Mouse (Mus musculus) kidney, postnatal 0 days (tissue): Measurements from ENCODE around the gene Rapgef2. TPM values are rescaled to one million over a fixed set of nuclear protein-coding genes. Genes with fewer than 3 reads are reported as not detected.
"Not testable (repeated sequence)": the region's sequence is repeated elsewhere in the genome, so short reads cannot be mapped to it uniquely, and the experiment has no call there.

Experiments used
- ATAC-seq: fragments of 200-750 bp; cut with Nextera tagmentation; replicated peaks from 2 replicates; pipeline ENCODE4 v1.8.0; 2017; ENCODE audit warnings: low read depth, moderate number of reproducible peaks, moderate TSS enrichment, moderate library complexity; ENCODE audit not compliant: low FRiP score
- DNase-seq: peaks from one replicate; pipeline ENCODE4 v3.0.0-alpha.2; 2016; ENCODE audit warnings: low spot score
- H3K27ac ChIP-seq: fragments of 300-500 bp; sonication (generic); 2 replicates; pipeline ENCODE4 v1.5.1; 2014; ENCODE audit warnings: mild to moderate bottlenecking
- H3K27me3 ChIP-seq: fragments of 300-500 bp; sonication (generic); 2 replicates; pipeline ENCODE4 v1.6.1; 2014; ENCODE audit warnings: low read length, mixed read lengths; ENCODE audit not compliant: insufficient read depth
- H3K36me3 ChIP-seq: fragments of 300-500 bp; sonication (generic); 2 replicates; pipeline ENCODE4 v1.6.1; 2014; ENCODE audit warnings: low read length, mixed read lengths; ENCODE audit not compliant: insufficient read depth
- H3K4me1 ChIP-seq: fragments of 300-500 bp; sonication (generic); replicated peaks from 2 replicates; pipeline ENCODE4 v1.6.1; 2014; ENCODE audit warnings: antibody characterized with exemption, low read length, mixed read lengths; ENCODE audit not compliant: insufficient read depth
- H3K4me2 ChIP-seq: fragments of 300-500 bp; sonication (generic); 2 replicates; pipeline ENCODE4 v1.6.1; 2014; ENCODE audit warnings: mild to moderate bottlenecking, low read length, moderate library complexity, mixed read lengths
- H3K4me3 ChIP-seq: fragments of 300-500 bp; sonication (generic); replicated peaks from 2 replicates; pipeline ENCODE4 v1.5.1; 2014; ENCODE audit warnings: low read depth, low read length
- H3K9ac ChIP-seq: fragments of 300-500 bp; sonication (generic); 2 replicates; pipeline ENCODE4 v1.6.1; 2014; ENCODE audit warnings: low read depth, low read length
- H3K9me3 ChIP-seq: fragments of 300-500 bp; sonication (generic); replicated peaks from 2 replicates; pipeline ENCODE4 v1.6.1; 2016; ENCODE audit warnings: low read length, inconsistent platforms, mixed read lengths
- CTCF ChIP-seq: IDR thresholded peaks from 2 replicates; pipeline ENCODE4 v1.5.1; 2016; ENCODE audit warnings: antibody characterized with exemption, low read depth, mild to moderate bottlenecking, moderate library complexity
- WGBS: fragments of 180-500 bp; shearing (Covaris S2); extraction: QIAGEN DNeasy Blood & Tissue Kit; methylation state at CpG from one replicate; pipeline ENCODE4 v1.1.7; 2014; 5-methylcytosine and 5-hydroxymethylcytosine counted together
- polyA plus RNA-seq: library from polyadenylated mRNA; unstranded; fragments of >200 nt; fragmentation: Nextera tagmentation; extraction: Ambion mirVana; gene quantifications from 2 replicates; pipeline ENCODE4 v1.2.1, GENCODE M21; 2015

Rapgef2 gene
- polyA plus RNA-seq, 1 experiment from 2014 or later: 4.4 TPM

GRCm38 (mm10) chr3:79061426-79061825 is 224.9 kb downstream of the Rapgef2 start:
- Histone ChIP-seq H3K9ac (no peak overlapping the region), H3K4me2 (no peak overlapping the region), H3K9me3 (no peaks in the 10 kb centered on the region), H3K27ac (no peak overlapping the region), H3K4me1 (no peaks in the 10 kb centered on the region), H3K4me3 (no peak overlapping the region), H3K36me3 (peaks cover 16% of the 10 kb centered on the region; the same call in 1 of the 2 replicates), H3K27me3 (no peaks in the 10 kb centered on the region)
- no peak for TF ChIP-seq CTCF
- no peak for DNase-seq
- 87% methylated on average over 6 of the region's 6 CpGs for WGBS
- ATAC-seq: no peak

GRCm38 (mm10) chr3:79058491-79058890 is 227.8 kb downstream of the Rapgef2 start:
- not testable (repeated sequence) for H3K4me2 ChIP-seq, DNase-seq, H3K9ac ChIP-seq, H3K36me3 ChIP-seq, ATAC-seq, H3K27ac ChIP-seq, H3K4me3 ChIP-seq, H3K27me3 ChIP-seq, H3K9me3 ChIP-seq, H3K4me1 ChIP-seq
- WGBS: 87% methylated on average over 2 of the region's 2 CpGs

- no peak for TF ChIP-seq CTCF
- Histone ChIP-seq H3K27ac (no peak overlapping the region), H3K9me3 (no peaks in the 10 kb centered on the region), H3K4me3 (no peak overlapping the region), H3K36me3 (no peaks in the 10 kb centered on the region), H3K9ac (no peak overlapping the region), H3K27me3 (no peaks in the 10 kb centered on the region), H3K4me1 (no peaks in the 10 kb centered on the region), H3K4me2 (no peak overlapping the region)
- no peak for ATAC-seq
- DNase-seq: no peak
- 51% methylated on average over 5 of the region's 5 CpGs for WGBS
Measured at GRCm38 (mm10) chr3:79045251-79045650, 241.1 kb downstream of the Rapgef2 start.

GRCm38 (mm10) chr3:79042973-79043372 is 243.3 kb downstream of the Rapgef2 start:
- no peak overlapping the region for H3K9ac ChIP-seq
- no peaks in the 10 kb centered on the region for H3K27me3 ChIP-seq
- H3K36me3 ChIP-seq: no peaks in the 10 kb centered on the region
- TF ChIP-seq CTCF: no peak
- no peak overlapping the region for H3K27ac ChIP-seq
- WGBS: 49% methylated on average over 3 of the region's 3 CpGs
- no peaks in the 10 kb centered on the region for H3K9me3 ChIP-seq
- no peaks in the 10 kb centered on the region for H3K4me1 ChIP-seq
- H3K4me2 ChIP-seq: no peak overlapping the region
- DNase-seq (no peak), ATAC-seq (no peak)
- H3K4me3 ChIP-seq: no peak overlapping the region

- H3K4me1 ChIP-seq: no peaks in the 10 kb centered on the region
- H3K4me3 ChIP-seq: no peak overlapping the region
- no peaks in the 10 kb centered on the region for H3K36me3 ChIP-seq
- H3K27me3 ChIP-seq: no peaks in the 10 kb centered on the region
- no peaks in the 10 kb centered on the region for H3K9me3 ChIP-seq
- no peak overlapping the region for H3K27ac ChIP-seq
- H3K4me2 ChIP-seq: no peak overlapping the region
- 54% methylated on average over 2 of the region's 2 CpGs for WGBS
- ATAC-seq (no peak), DNase-seq (peak; percentile 42)
- no peak for TF ChIP-seq CTCF
- H3K9ac ChIP-seq: no peak overlapping the region
Measured at GRCm38 (mm10) chr3:79039666-79040450, 246.5 kb downstream of the Rapgef2 start.

- H3K27ac ChIP-seq: no peak overlapping the region
- DNase-seq (no peak), ATAC-seq (no peak)
- no peaks in the 10 kb centered on the region for H3K4me1 ChIP-seq
- H3K4me3 ChIP-seq: no peak overlapping the region
- H3K36me3 ChIP-seq: no peaks in the 10 kb centered on the region
- no peak for TF ChIP-seq CTCF
- no peak overlapping the region for H3K9ac ChIP-seq
- no peak overlapping the region for H3K4me2 ChIP-seq
- no peaks in the 10 kb centered on the region for H3K27me3 ChIP-seq
- WGBS: 89% methylated on average over 2 of the region's 2 CpGs
- no peaks in the 10 kb centered on the region for H3K9me3 ChIP-seq
Measured at GRCm38 (mm10) chr3:79039008-79039407, 247.3 kb downstream of the Rapgef2 start.

GRCm38 (mm10) chr3:79034457-79034856 is 251.9 kb downstream of the Rapgef2 start:
- ATAC-seq: no peak
- no peak overlapping the region for H3K27ac ChIP-seq
- 94% methylated on average over 2 of the region's 2 CpGs for WGBS
- TF ChIP-seq CTCF: no peak
- no peaks in the 10 kb centered on the region for H3K9me3 ChIP-seq
- H3K4me2 ChIP-seq: no peak overlapping the region
- H3K9ac ChIP-seq: no peak overlapping the region
- H3K27me3 ChIP-seq: no peaks in the 10 kb centered on the region
- H3K4me3 ChIP-seq: no peak overlapping the region
- no peaks in the 10 kb centered on the region for H3K4me1 ChIP-seq
- H3K36me3 ChIP-seq: no peaks in the 10 kb centered on the region
- DNase-seq: no peak
